Mouse (Mus musculus): ENCODE measurements around the gene Kcnc1. TPM values are rescaled to one million over a fixed set of nuclear protein-coding genes. Genes with fewer than 3 reads are reported as not detected.

Kcnc1 gene
- polyA plus RNA-seq, 1 experiment from 2014 or later = 23.9 TPM

GRCm38 (mm10) chr7:46435833-46436232, 39.5 kb downstream of the Kcnc1 start:
- Histone ChIP-seq H3K27me3 (no peaks in the 10 kb centered on the region), H3K9ac (no peak overlapping the region), H3K4me1 (replicated peaks) (peaks cover 5% of the 10 kb centered on the region; the same call in 1 of the 2 replicates), H3K9me3 (no peaks in the 10 kb centered on the region), H3K27ac (replicated peaks) (no peak overlapping the region), H3K4me3 (no peak overlapping the region), H3K4me2 (no peak overlapping the region), H3K36me3 (peaks cover 20% of the 10 kb centered on the region)
- WGBS = 94% methylated on average over 5 of the region's 5 CpGs
- ATAC-seq (ENCODE audit: low FRiP score, low read depth) = no peak

GRCm38 (mm10) chr7:46438537-46439141, 42.3 kb downstream of the Kcnc1 start:
- WGBS = 53% methylated on average over 9 of the region's 9 CpGs
- Histone ChIP-seq H3K9me3 (no peaks in the 10 kb centered on the region), H3K4me3 (no peak overlapping the region), H3K9ac (no peak overlapping the region), H3K4me1 (replicated peaks) (peaks cover 3% of the 10 kb centered on the region; the same call in 1 of the 2 replicates), H3K27ac (replicated peaks) (no peak overlapping the region), H3K27me3 (no peaks in the 10 kb centered on the region), H3K36me3 (peaks cover 20% of the 10 kb centered on the region), H3K4me2 (no peak overlapping the region)
- no peak for ATAC-seq (ENCODE audit: low FRiP score, low read depth)

DNA sequence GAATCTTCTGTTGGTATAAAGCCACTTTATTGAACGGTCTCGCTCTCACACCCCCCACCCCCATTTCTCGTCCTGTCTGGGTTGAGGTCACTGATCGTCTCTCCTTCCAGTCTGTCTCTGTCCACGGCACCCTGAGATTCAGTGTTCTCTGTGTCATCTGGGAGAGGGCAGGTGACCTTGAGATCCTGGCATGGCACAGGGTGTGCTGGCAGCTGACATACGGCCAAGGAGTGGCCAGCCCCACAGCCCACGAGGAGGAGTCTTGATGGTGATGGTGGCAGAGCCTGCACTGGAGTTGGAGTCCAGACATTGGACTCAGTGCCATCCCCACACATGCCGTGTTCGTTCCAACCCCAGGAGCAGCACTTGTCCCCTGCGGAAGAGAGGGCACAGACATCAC, 46.9 kb downstream of the Kcnc1 start:
- WGBS = 80% methylated on average over 10 of the region's 10 CpGs
- H3K9me3 ChIP-seq = no peaks in the 10 kb centered on the region
- peaks cover 12% of the 10 kb centered on the region for H3K4me1 ChIP-seq (replicated peaks)
- H3K27ac ChIP-seq (replicated peaks) = no peak overlapping the region
- no peaks in the 10 kb centered on the region for H3K27me3 ChIP-seq
- H3K4me2 ChIP-seq = no peak overlapping the region
- no peak overlapping the region for H3K9ac ChIP-seq
- no peaks in the 10 kb centered on the region for H3K36me3 ChIP-seq
- no peak overlapping the region for H3K4me3 ChIP-seq
- no peak for ATAC-seq (ENCODE audit: low FRiP score, low read depth)

DNA sequence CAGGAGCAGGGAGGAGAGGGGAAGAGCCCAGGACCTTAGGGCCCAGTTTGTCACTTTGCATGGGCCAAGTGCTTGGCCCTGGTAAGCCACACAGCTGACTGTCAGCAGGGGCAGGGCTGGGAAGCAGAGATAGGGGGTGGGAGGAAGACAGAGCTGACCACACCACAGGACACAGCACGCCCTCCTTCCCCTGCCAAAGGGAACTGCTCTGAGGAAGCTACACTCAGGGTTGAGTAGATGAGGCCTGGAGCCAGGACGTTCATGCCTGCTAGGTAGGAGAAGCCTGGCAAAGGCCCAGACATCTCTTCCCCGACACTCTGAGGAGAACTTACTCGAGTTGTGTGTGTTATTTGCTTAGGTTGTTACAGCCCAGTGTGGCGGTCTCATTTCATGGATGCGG, 49.6 kb downstream of the Kcnc1 start:
- ATAC-seq (ENCODE audit: low FRiP score, low read depth) = no peak
- Histone ChIP-seq H3K4me1 (replicated peaks) (peaks cover 28% of the 10 kb centered on the region), H3K4me2 (no peak overlapping the region), H3K27me3 (no peaks in the 10 kb centered on the region), H3K4me3 (no peak overlapping the region), H3K9ac (no peak overlapping the region), H3K36me3 (no peaks in the 10 kb centered on the region), H3K27ac (replicated peaks) (no peak overlapping the region), H3K9me3 (no peaks in the 10 kb centered on the region)
- WGBS = 83% methylated on average over 6 of the region's 6 CpGs

DNA sequence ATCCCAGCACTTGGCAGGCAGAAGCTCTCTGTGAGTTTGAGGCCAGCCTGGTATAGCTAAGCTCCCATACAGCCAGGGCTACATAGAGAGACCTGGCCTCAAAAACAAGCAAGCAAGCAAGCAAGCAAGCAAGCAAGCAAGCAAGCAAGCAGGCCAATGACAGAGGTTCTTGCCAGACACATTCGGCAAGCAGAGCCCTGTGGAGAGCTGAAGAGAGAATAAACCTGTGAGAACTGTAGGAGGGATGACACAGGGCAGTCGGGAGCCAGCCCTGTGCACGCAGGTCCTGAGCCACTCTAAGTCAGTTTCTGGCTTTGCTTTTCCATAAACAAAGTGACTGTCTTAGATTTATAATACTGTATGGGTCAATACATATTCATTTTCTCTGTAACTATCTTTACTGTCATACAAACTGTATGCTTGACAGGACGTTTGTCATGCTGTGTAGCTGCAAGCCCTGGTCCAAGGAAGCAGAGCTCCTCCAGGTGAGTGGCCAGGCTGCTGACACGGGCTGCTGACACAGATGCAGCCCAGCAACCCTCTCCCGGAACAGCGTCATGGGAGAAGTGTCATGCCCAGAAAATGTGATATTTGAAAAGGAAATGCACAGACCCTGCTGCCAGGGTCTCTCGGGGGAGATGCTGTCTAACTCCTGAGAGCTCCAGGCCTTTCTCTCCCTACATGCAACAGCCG, 51.3 kb downstream of the Kcnc1 start:
- Histone ChIP-seq H3K9me3 (no peaks in the 10 kb centered on the region), H3K4me1 (replicated peaks) (peaks cover 28% of the 10 kb centered on the region), H3K27me3 (no peaks in the 10 kb centered on the region), H3K4me3 (no peak overlapping the region), H3K36me3 (no peaks in the 10 kb centered on the region), H3K9ac (no peak overlapping the region), H3K4me2 (no peak overlapping the region), H3K27ac (replicated peaks) (peak overlapping the region; percentile 45)
- ATAC-seq (ENCODE audit: low FRiP score, low read depth) = no peak
- WGBS = 41% methylated on average over 9 of the region's 9 CpGs

GRCm38 (mm10) chr7:46448922-46449645, 52.8 kb downstream of the Kcnc1 start:
- Histone ChIP-seq H3K9ac (no peak overlapping the region), H3K4me3 (no peak overlapping the region), H3K4me1 (replicated peaks) (peaks cover 36% of the 10 kb centered on the region), H3K9me3 (no peaks in the 10 kb centered on the region), H3K27ac (replicated peaks) (peak overlapping the region; percentile 57), H3K36me3 (no peaks in the 10 kb centered on the region), H3K4me2 (no peak overlapping the region), H3K27me3 (no peaks in the 10 kb centered on the region)
- 37% methylated on average over 6 of the region's 6 CpGs for WGBS
- ATAC-seq (ENCODE audit: low FRiP score, low read depth) = no peak

DNA sequence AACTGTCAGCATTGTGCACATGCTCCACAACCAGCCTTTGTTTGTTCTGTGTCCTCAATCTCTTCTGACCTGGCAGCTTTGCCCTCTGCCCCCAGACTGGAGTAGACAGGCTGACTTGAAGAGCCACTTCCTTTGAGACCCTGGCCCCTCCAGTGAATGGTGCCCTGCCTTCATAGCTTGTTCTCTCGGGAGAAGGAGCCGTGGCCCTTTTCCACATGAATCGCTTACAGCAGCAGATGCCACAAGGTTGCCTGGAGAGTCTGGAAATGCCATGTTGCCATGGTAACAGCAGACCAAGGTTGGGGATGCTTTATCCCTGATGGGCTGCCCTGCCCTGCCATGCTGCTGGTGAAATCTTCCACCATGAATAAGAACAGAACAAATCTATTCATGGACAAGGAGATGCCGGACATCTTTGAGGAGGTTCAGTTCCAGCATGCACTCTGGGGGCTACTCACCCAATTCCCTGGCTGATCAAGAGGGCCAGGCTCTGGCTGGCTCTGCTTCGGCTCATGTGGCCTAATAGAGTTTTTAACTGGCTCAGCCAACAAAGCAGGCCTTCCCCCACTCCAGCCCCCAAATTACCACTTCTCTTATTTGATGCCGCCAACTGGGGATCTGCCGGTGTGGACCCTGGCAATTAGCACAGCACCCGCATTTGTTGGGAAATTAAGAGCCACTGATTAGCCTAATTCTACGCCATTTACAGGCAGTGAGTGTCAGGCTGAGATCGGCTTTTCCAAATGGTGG, 57.8 kb downstream of the Kcnc1 start:
- Histone ChIP-seq H3K9me3 (no peaks in the 10 kb centered on the region), H3K36me3 (no peaks in the 10 kb centered on the region), H3K4me3 (no peak overlapping the region), H3K27me3 (no peaks in the 10 kb centered on the region), H3K27ac (replicated peaks) (peak overlapping the region; percentile 80), H3K4me1 (replicated peaks) (peaks cover 32% of the 10 kb centered on the region), H3K4me2 (no peak overlapping the region), H3K9ac (no peak overlapping the region)
- peak; percentile 86 for ATAC-seq (ENCODE audit: low FRiP score, low read depth)
- 16% methylated on average over 10 of the region's 10 CpGs for whole genome bisulfite sequencing

DNA sequence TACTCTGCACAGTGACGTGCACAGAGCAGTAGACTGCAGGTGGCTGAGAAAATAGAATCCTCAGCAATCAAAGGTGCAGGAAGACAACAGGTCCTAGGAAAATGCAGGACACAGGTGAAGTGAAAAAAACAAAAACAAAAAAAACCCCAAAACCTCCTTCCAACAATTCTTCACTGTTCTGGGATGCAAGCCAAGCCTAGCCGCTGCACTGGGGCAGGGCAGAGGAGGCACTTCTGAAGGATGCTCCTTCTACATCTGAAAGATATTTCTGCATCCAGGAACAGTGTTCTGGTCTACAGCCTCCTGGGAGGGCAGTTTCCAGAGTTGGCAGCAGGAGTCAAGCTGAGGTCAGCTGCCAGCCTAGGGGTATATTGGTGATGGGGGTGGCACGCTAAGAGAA, 61.6 kb downstream of the Kcnc1 start:
- no peak for ATAC-seq (ENCODE audit: low FRiP score, low read depth)
- 70% methylated on average over 3 of the region's 3 CpGs for WGBS
- H3K9ac ChIP-seq = no peak overlapping the region
- no peak overlapping the region for H3K4me2 ChIP-seq
- no peaks in the 10 kb centered on the region for H3K36me3 ChIP-seq
- peaks cover 33% of the 10 kb centered on the region for H3K4me1 ChIP-seq (replicated peaks)
- H3K4me3 ChIP-seq = no peak overlapping the region
- H3K27ac ChIP-seq (replicated peaks) = no peak overlapping the region; the same call in 1 of the 2 replicates
- H3K27me3 ChIP-seq = no peaks in the 10 kb centered on the region
- no peaks in the 10 kb centered on the region for H3K9me3 ChIP-seq

DNA sequence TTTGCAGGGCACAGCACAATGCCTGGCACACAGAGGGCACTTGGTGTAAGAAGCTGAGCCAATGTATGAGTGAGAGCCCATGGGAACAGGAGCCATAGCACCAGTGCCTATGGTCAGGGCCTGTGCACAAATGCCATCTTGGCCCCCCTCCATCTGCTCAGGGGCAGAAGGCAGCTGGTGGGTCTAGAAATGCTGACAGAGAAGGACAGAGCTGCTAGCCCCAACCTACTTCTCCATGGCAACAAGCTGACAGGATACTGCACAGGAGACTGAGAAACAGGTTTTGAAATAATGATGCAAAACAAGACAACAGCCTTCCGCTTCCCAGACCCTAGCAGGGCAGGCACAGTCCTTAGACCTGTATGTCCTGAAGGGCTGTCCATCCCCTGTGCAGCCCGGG, 62.9 kb downstream of the Kcnc1 start:
- peaks cover 24% of the 10 kb centered on the region for H3K4me1 ChIP-seq (replicated peaks)
- no peaks in the 10 kb centered on the region for H3K27me3 ChIP-seq
- no peak overlapping the region for H3K4me2 ChIP-seq
- H3K27ac ChIP-seq (replicated peaks) = peak overlapping the region; percentile 75
- H3K9ac ChIP-seq = no peak overlapping the region
- no peaks in the 10 kb centered on the region for H3K36me3 ChIP-seq
- H3K4me3 ChIP-seq = no peak overlapping the region
- 71% methylated on average over 2 of the region's 2 CpGs for WGBS
- peak; percentile 57 for ATAC-seq (ENCODE audit: low FRiP score, low read depth)
- H3K9me3 ChIP-seq = no peaks in the 10 kb centered on the region

- peak; percentile 39 for ATAC-seq (ENCODE audit: low FRiP score, low read depth)
- Histone ChIP-seq H3K4me2 (no peak overlapping the region), H3K36me3 (no peaks in the 10 kb centered on the region), H3K27ac (replicated peaks) (peak overlapping the region; percentile 75), H3K27me3 (no peaks in the 10 kb centered on the region), H3K9ac (no peak overlapping the region), H3K9me3 (no peaks in the 10 kb centered on the region), H3K4me3 (no peak overlapping the region), H3K4me1 (replicated peaks) (peaks cover 18% of the 10 kb centered on the region)
- 67% methylated on average over 9 of the region's 9 CpGs for WGBS
Observed at GRCm38 (mm10) chr7:46459605-46460245, 63.4 kb downstream of the Kcnc1 start.

GRCm38 (mm10) chr7:46462287-46462686, 66.0 kb downstream of the Kcnc1 start:
- Histone ChIP-seq H3K9me3 (no peaks in the 10 kb centered on the region), H3K4me3 (no peak overlapping the region), H3K27me3 (no peaks in the 10 kb centered on the region), H3K4me1 (replicated peaks) (peaks cover 32% of the 10 kb centered on the region), H3K36me3 (no peaks in the 10 kb centered on the region), H3K9ac (no peak overlapping the region), H3K4me2 (no peak overlapping the region), H3K27ac (replicated peaks) (0 out of 2 replicates have a peak overlapping the region, but pooled peaks have one; percentile 22)
- 62% methylated on average over 8 of the region's 8 CpGs for WGBS
- no peak for ATAC-seq (ENCODE audit: low FRiP score, low read depth)

Measured in hindbrain, embryonic 15.5 days (tissue).